Mouse (Mus musculus): Measurements from ENCODE around the gene Msl1.

DNA sequence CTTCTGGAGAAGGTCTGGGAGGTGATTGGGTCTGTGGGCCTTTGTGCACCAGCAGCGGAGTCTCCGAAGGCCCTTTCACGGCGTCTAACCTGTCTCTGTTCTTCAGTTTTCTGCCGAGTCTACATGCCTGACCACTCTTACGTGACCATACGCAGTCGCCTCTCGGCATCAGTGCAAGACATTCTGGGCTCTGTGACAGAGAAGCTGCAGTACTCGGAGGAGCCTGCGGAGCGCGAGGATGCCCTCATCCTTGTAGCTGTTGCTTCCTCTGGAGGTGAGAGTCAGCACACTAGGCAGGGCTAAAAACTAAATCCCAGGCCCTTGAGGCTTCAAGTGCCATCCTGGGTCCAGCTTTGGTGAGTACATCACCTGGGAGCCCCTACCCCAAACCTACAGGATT is 50.7 kb downstream of the Msl1 start:
- no peak for TF ChIP-seq POLR2A (IDR thresholded peaks at IDR 0.05; ENCODE audit: borderline replicate concordance, extremely low read depth, low read depth, low read length)
- TF ChIP-seq CTCF (IDR thresholded peaks at IDR 0.05; ENCODE audit: insufficient read depth, low read length): no peak
